Mouse (Mus musculus) CH12.LX (cell line): ENCODE data around the gene Cxadr.

Experiments used
- CTCF ChIP-seq, 2 experiments: IDR thresholded peaks in 1 of 2; conservative IDR thresholded peaks in 1 of 2; 2 replicates each; pipeline ENCODE4 v1.5.1; 2011 to 2012; ENCODE audit warnings: low read depth in 2 of 2, low read length in 2 of 2, improper control_type of control experiment in 1 of 2, inconsistent platforms in 1 of 2, mild to moderate bottlenecking in 1 of 2, moderate library complexity in 1 of 2
- NRF1 ChIP-seq: IDR thresholded peaks from 2 replicates; pipeline ENCODE4 v1.6.1; 2014; ENCODE audit warnings: low read depth, mild to moderate bottlenecking, inconsistent platforms, low read length, improper control_type of control experiment, moderate library complexity
- POLR2A ChIP-seq: IDR thresholded peaks from 2 replicates; pipeline ENCODE4 v1.6.1; 2011; ENCODE audit warnings: low read depth, mild to moderate bottlenecking, improper control_type of control experiment, low read length

GRCm38 (mm10) chr16:78342767-78343166, 41.5 kb downstream of the Cxadr start:
- TF ChIP-seq NRF1 = no peak
- no peak for TF ChIP-seq CTCF (conservative IDR thresholded peaks at IDR 0.05 in 1 of 2, IDR thresholded peaks at IDR 0.05 in 1 of 2; ENCODE audit: low read depth in 2 of 2, low read length in 2 of 2)
- no peak for TF ChIP-seq POLR2A
